Mouse (Mus musculus) neural tube, embryonic 11.5 days (tissue): ENCODE data around the gene Rpl28. TPM values are rescaled to one million over a fixed set of nuclear protein-coding genes. Genes with fewer than 3 reads are reported as not detected.

Experiments
- ATAC-seq: fragments of 200-750 bp; cut with Nextera tagmentation; 2 replicates; pipeline ENCODE4 v1.8.0; 2017; ENCODE audit warnings: moderate number of reproducible peaks, mild to moderate bottlenecking, moderate TSS enrichment, moderate library complexity; ENCODE audit not compliant: insufficient read depth, low FRiP score, low TSS enrichment
- DNase-seq: peaks from one replicate; pipeline ENCODE4 v3.0.0-alpha.2; 2015; ENCODE audit warnings: low spot score
- H3K27ac ChIP-seq: fragments of 300-500 bp; sonication (generic); 2 replicates; pipeline ENCODE4 v1.5.1; 2014; ENCODE audit warnings: low read depth, mild to moderate bottlenecking, low read length
- H3K27me3 ChIP-seq: fragments of 300-500 bp; sonication (generic); 2 replicates; pipeline ENCODE4 v1.6.1; 2014; ENCODE audit warnings: mild to moderate bottlenecking, low read length, mixed read lengths; ENCODE audit not compliant: control insufficient read depth, insufficient read depth
- H3K36me3 ChIP-seq: fragments of 300-500 bp; sonication (generic); 2 replicates; pipeline ENCODE4 v1.6.1; 2014; ENCODE audit warnings: mild to moderate bottlenecking, low read length, moderate library complexity, mixed read lengths; ENCODE audit not compliant: control insufficient read depth, insufficient read depth
- H3K4me1 ChIP-seq: fragments of 300-500 bp; sonication (generic); 2 replicates; pipeline ENCODE4 v1.6.1; 2014; ENCODE audit warnings: low read length, mixed read lengths; ENCODE audit not compliant: control insufficient read depth, insufficient read depth
- H3K4me2 ChIP-seq: fragments of 300-500 bp; sonication (generic); 2 replicates; pipeline ENCODE4 v1.6.1; 2014; ENCODE audit warnings: low read depth, mild to moderate bottlenecking, moderate library complexity
- H3K4me3 ChIP-seq: fragments of 300-500 bp; sonication (generic); 2 replicates; pipeline ENCODE4 v1.5.1; 2014; ENCODE audit warnings: low read depth, low read length
- H3K9ac ChIP-seq: fragments of 300-500 bp; sonication (generic); 2 replicates; pipeline ENCODE4 v1.6.1; 2014; ENCODE audit warnings: mild to moderate bottlenecking, low read length
- H3K9me3 ChIP-seq: fragments of 300-500 bp; sonication (generic); 2 replicates; pipeline ENCODE4 v1.6.1; 2016; ENCODE audit warnings: low read length; ENCODE audit not compliant: control insufficient read depth
- WGBS: fragments of 180-500 bp; shearing (Covaris S2); extraction: QIAGEN DNeasy Blood & Tissue Kit; methylation state at CpG from one replicate; pipeline ENCODE4 v1.1.7; 2014; 5-methylcytosine and 5-hydroxymethylcytosine counted together
- polyA plus RNA-seq: library from polyadenylated mRNA; unstranded; fragments of >200 nt; fragmentation: Nextera tagmentation; extraction: Ambion mirVana; gene quantifications from 2 replicates; pipeline ENCODE4 v1.2.1, GENCODE M21; 2014

Rpl28 gene
- polyA plus RNA-seq, 1 experiment from 2014 or later: 157 TPM

DNA sequence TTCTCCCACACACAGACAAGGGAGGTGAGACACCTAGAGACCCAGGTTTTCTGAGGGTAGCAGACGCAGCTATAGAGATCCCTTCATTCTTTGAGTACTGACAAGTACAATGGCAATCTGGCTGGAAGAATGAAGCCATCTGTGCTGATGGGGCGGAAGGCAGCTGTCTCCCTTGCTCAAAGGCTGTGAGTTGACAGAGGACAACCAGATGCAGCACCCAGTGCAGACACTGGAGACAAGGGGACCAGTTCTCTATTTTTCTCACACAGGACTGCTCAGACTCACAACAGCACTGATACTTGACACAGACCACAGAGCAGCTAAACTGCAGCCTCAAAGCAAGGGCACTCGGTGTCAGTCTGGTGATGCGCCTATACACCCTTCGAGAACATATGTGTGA lies 49.4 kb downstream of the Rpl28 start:
- DNase-seq (no peak), ATAC-seq (no peak)
- Histone ChIP-seq H3K4me2 (peak overlapping the region; percentile 90), H3K4me1 (peaks cover 3% of the 10 kb centered on the region; the same call in 1 of the 2 replicates), H3K9me3 (no peaks in the 10 kb centered on the region), H3K36me3 (no peaks in the 10 kb centered on the region), H3K27me3 (peaks cover 25% of the 10 kb centered on the region), H3K27ac (no peak overlapping the region), H3K4me3 (peak overlapping the region; percentile 11; the same call in 1 of the 2 replicates), H3K9ac (no peak overlapping the region; the same call in 1 of the 2 replicates)
- 55% methylated on average over 5 of the region's 5 CpGs for WGBS

DNA sequence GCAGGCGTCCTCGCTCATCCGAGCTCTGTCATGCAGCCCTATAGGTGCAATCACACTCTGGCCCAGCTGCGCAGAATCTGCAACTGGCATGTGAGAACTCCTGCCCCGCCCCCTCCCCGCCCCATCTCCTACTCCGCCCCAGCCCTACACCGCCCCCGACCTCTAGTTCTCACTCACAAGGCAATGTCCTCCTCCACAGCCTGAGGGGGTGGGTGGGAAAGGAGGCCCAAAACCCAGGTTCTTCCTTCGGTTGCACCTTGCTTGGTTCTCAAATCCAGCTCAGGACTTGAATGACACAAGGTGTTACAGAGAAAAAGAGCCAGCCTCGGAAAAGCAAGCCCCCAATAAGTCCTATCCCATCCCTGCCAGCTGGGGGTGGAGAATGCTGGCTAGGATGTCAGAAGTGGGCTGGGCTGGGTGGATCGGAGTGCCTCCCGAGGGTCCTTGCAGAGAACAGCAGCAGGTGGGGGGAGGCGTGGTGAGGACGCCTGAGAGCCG lies 50.0 kb downstream of the Rpl28 start:
- Histone ChIP-seq H3K9ac (no peak overlapping the region; the same call in 1 of the 2 replicates), H3K4me3 (peak overlapping the region; percentile 11; the same call in 1 of the 2 replicates), H3K27ac (no peak overlapping the region), H3K36me3 (no peaks in the 10 kb centered on the region), H3K4me1 (peaks cover 3% of the 10 kb centered on the region; the same call in 1 of the 2 replicates), H3K4me2 (peak overlapping the region; percentile 90), H3K9me3 (no peaks in the 10 kb centered on the region), H3K27me3 (peaks cover 21% of the 10 kb centered on the region)
- WGBS: 1% methylated on average over 16 of the region's 16 CpGs
- ATAC-seq (0 out of 2 replicates have a peak, but pooled peaks have one; percentile 21), DNase-seq (peak; percentile 53)

DNA sequence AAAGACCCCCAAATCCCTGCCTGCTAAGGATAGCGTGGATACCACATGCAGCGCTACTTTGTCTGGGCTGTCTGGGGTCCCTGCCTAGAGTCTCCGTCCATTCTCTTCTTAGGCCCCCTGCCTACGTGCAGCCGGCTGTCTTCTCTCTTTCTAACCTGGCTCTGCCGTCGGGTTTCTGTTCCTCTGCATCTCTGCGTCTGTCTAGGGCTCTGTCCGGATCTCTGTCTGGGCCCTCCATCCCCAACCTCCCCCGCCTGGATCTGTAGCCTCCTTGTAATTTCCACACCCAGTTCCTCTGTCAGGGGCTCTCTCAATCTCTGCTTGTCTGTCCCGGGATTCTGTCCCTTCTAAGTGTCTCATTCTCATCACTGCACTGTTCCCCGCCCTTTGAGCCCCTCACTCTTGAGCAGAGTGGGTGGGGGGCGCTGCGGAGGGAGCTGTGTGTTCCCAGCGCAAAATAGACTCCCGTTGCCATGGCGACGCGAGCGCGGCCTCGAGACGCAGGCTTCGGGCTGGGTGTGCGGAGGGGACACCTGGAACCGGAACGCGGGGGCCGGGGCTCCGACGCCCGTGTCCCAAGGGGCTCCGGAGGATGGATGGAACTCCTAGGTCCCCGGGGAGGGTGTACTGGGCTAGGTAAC lies 51.0 kb downstream of the Rpl28 start:
- Histone ChIP-seq H3K4me2 (peak overlapping the region; percentile 90), H3K27ac (no peak overlapping the region), H3K4me1 (peaks cover 3% of the 10 kb centered on the region; the same call in 1 of the 2 replicates), H3K36me3 (no peaks in the 10 kb centered on the region), H3K9me3 (no peaks in the 10 kb centered on the region), H3K4me3 (peak overlapping the region; percentile 51), H3K9ac (peak overlapping the region; percentile 54), H3K27me3 (peaks cover 21% of the 10 kb centered on the region)
- ATAC-seq (peak; percentile 40; the same call in 1 of the 2 replicates), DNase-seq (peak; percentile 78)
- 1% methylated on average over 34 of the region's 34 CpGs for WGBS

DNA sequence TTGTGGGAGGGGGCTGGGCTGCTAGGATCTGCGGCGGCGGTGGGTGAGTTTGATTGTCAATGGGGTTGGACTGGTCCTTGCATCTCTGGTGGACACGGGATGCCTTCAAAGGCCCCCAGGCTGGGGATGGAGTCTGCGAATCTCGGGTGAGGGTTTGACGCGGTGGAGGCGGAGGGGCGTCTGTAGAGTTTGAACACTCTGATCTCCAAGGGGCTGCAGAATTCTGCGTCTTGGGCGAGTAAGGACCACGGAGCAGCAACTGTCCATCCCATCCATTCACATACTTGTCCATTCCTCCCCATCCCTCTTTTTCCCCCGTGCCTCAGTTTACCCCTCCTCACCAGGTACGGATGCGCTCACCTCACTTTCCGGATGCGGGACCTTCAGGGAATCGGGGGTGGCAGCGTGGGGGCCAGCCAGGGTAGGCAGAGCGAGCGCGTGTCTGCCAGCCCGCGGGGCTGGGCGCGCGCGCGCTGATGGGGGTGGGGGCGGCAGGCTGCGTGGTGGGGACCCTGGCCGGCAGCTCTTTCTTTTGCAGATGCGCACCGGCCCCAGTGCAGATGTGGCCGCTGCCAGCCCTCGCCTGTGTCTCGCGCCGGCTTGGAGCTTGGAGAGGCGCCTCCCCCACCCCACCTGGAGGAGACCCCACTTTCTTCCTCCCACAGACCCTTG lies 51.7 kb downstream of the Rpl28 start, which contains the start of gene Shisa7:
Gene Shisa7, minus strand, starts transcription at position 452 of the 672 bp plus-strand sequence.
- Histone ChIP-seq H3K4me1 (peaks cover 3% of the 10 kb centered on the region; the same call in 1 of the 2 replicates), H3K27me3 (peaks cover 21% of the 10 kb centered on the region), H3K9ac (peak within 1 kb of the TSS; percentile 54), H3K4me2 (peak within 1 kb of the TSS; percentile 90), H3K9me3 (no peaks in the 10 kb centered on the region), H3K36me3 (no peaks in the 10 kb centered on the region), H3K4me3 (peak within 1 kb of the TSS; percentile 51), H3K27ac (no peak within 1 kb of the TSS)
- DNase-seq: no peak
- under 1% methylated on average over 36 of the region's 41 CpGs for WGBS
- peak; percentile 46 for ATAC-seq

Other genes starting within 250 kb of the Rpl28 start
- gene Syt5, start 245.3 kb upstream of the Rpl28 start, polyA plus RNA-seq: 9.0 and 10.8 TPM in 2 replicates
- not detected in 2 replicates for gene Ptprh, start 188.8 kb upstream of the Rpl28 start, polyA plus RNA-seq
- 1.5 and 2.1 TPM in 2 replicates for gene Tmem86b, start 161.5 kb upstream of the Rpl28 start, polyA plus RNA-seq
- 6.0 and 6.7 TPM in 2 replicates for gene Ppp6r1, start 133.9 kb upstream of the Rpl28 start, polyA plus RNA-seq
- 108 and 120 TPM in 2 replicates for gene Hspbp1, start 107.8 kb upstream of the Rpl28 start, polyA plus RNA-seq
- 2.7 and 3.4 TPM in 2 replicates for gene Brsk1, start 102.3 kb upstream of the Rpl28 start, polyA plus RNA-seq
- 0.17 TPM in 1 of 2 replicates, not detected in the other for gene Tmem150b, start 67.6 kb upstream of the Rpl28 start, polyA plus RNA-seq
- 80.6 and 87.0 TPM in 2 replicates for gene Kmt5c, start 52.8 kb upstream of the Rpl28 start, polyA plus RNA-seq
- 23.0 and 27.0 TPM in 2 replicates for gene Cox6b2, start 39.8 kb upstream of the Rpl28 start, polyA plus RNA-seq
- gene Fam71e2, start 21.6 kb upstream of the Rpl28 start, polyA plus RNA-seq: not detected in 2 replicates
- 0.16 TPM in 1 of 2 replicates, not detected in the other for gene Il11, start 10.0 kb upstream of the Rpl28 start, polyA plus RNA-seq
- not detected in 2 replicates for gene Tmem190, start 9.9 kb upstream of the Rpl28 start, polyA plus RNA-seq
- gene Tmem238, start 3.2 kb upstream of the Rpl28 start, polyA plus RNA-seq: 1.7 and 2.2 TPM in 2 replicates
- 422 and 471 TPM in 2 replicates for gene Ube2s, start 19.7 kb downstream of the Rpl28 start, polyA plus RNA-seq
- gene Shisa7, start 51.8 kb downstream of the Rpl28 start, polyA plus RNA-seq: 3.1 and 3.2 TPM in 2 replicates
- gene Isoc2b, start 77.4 kb downstream of the Rpl28 start, polyA plus RNA-seq: 2.4 and 2.5 TPM in 2 replicates
- gene Isoc2a, start 84.3 kb downstream of the Rpl28 start, polyA plus RNA-seq: 0.49 and 0.82 TPM in 2 replicates
- 0.29 TPM in 1 of 2 replicates, not detected in the other for gene Gm36210, start 113.6 kb downstream of the Rpl28 start, polyA plus RNA-seq
- gene Zfp628, start 122.3 kb downstream of the Rpl28 start, polyA plus RNA-seq: 3.5 and 3.8 TPM in 2 replicates
- gene Nat14, start 129.2 kb downstream of the Rpl28 start, polyA plus RNA-seq: 6.4 and 7.1 TPM in 2 replicates
- 2.8 and 3.3 TPM in 2 replicates for gene Ssc5d, start 132.9 kb downstream of the Rpl28 start, polyA plus RNA-seq
- gene Sbk2, start 171.5 kb downstream of the Rpl28 start, polyA plus RNA-seq: not detected in 2 replicates
- gene Sbk3, start 178.3 kb downstream of the Rpl28 start, polyA plus RNA-seq: 0.09 TPM in 1 of 2 replicates, not detected in the other
- gene Zfp579, start 203.3 kb downstream of the Rpl28 start, polyA plus RNA-seq: 41.6 and 47.8 TPM in 2 replicates
- gene Zfp524, start 221.5 kb downstream of the Rpl28 start, polyA plus RNA-seq: 7.8 and 10.1 TPM in 2 replicates
- gene Fiz1, start 221.8 kb downstream of the Rpl28 start, polyA plus RNA-seq: 50.2 and 50.6 TPM in 2 replicates
- 0.36 and 1.1 TPM in 2 replicates for gene Gm44973, start 222.6 kb downstream of the Rpl28 start, polyA plus RNA-seq
- gene Zfp865, start 227.5 kb downstream of the Rpl28 start, polyA plus RNA-seq: 5.5 and 5.6 TPM in 2 replicates
- 6.4 and 8.3 TPM in 2 replicates for gene Ccdc106, start 227.7 kb downstream of the Rpl28 start, polyA plus RNA-seq
- 0.50 TPM in 1 of 2 replicates, not detected in the other for gene 4632433K11Rik, start 241.2 kb downstream of the Rpl28 start, polyA plus RNA-seq
- 2.7 and 3.2 TPM in 2 replicates for gene Zfp784, start 245.6 kb downstream of the Rpl28 start, polyA plus RNA-seq